Mouse (Mus musculus) embryonic facial prominence, embryonic 10.5 days (tissue): ENCODE results near the gene Slc7a4. TPM values are rescaled to one million over a fixed set of nuclear protein-coding genes. Genes with fewer than 3 reads are reported as not detected.

ENCODE experiments used
- DNase-seq: peaks from one replicate; pipeline ENCODE4 v3.0.0-alpha.2; 2017; ENCODE audit warnings: low spot score
- H3K27ac ChIP-seq: fragments of 300-500 bp; sonication (generic); replicated peaks from 2 replicates; pipeline ENCODE4 v1.5.1; 2016; ENCODE audit warnings: mild to moderate bottlenecking
- H3K27me3 ChIP-seq: fragments of 300-500 bp; sonication (generic); replicated peaks from 2 replicates; pipeline ENCODE4 v1.6.1; 2016; ENCODE audit warnings: low read depth, mild to moderate bottlenecking; ENCODE audit not compliant: poor library complexity, severe bottlenecking
- H3K36me3 ChIP-seq: fragments of 300-500 bp; sonication (generic); replicated peaks from 2 replicates; pipeline ENCODE4 v1.6.1; 2016; ENCODE audit warnings: mild to moderate bottlenecking, moderate library complexity
- H3K4me1 ChIP-seq: fragments of 300-500 bp; sonication (generic); 2 replicates; pipeline ENCODE4 v1.6.1; 2016
- H3K4me3 ChIP-seq: fragments of 300-500 bp; sonication (generic); 2 replicates; pipeline ENCODE4 v1.5.1; 2016; ENCODE audit warnings: mild to moderate bottlenecking, moderate library complexity
- H3K9me3 ChIP-seq: fragments of 300-500 bp; sonication (generic); 2 replicates; pipeline ENCODE4 v1.6.1; 2016; ENCODE audit warnings: mild to moderate bottlenecking
- WGBS: fragments of 180-500 bp; shearing (Covaris S2); methylation state at CpG from one replicate; pipeline ENCODE4 v1.1.7; 2016; 5-methylcytosine and 5-hydroxymethylcytosine counted together
- polyA plus RNA-seq: library from polyadenylated mRNA; unstranded; fragments of >200 nt; fragmentation: Nextera tagmentation; extraction: Ambion mirVana; gene quantifications from 2 replicates; pipeline ENCODE4 v1.2.1, GENCODE M21; 2016

The Slc7a4 gene
- polyA plus RNA-seq, 1 experiment from 2014 or later = 1.6 TPM

- Histone ChIP-seq H3K36me3 (peaks cover 43% of the 10 kb centered on the region), H3K27ac (peak overlapping the region; percentile 91), H3K27me3 (no peaks in the 10 kb centered on the region), H3K4me1 (peaks cover 27% of the 10 kb centered on the region), H3K4me3 (peak overlapping the region; percentile 72), H3K9me3 (no peaks in the 10 kb centered on the region)
- no peak for DNase-seq
- 16% methylated on average over 17 of the region's 17 CpGs for WGBS
Measured at GRCm38 (mm10) chr16:17529981-17530586, 52.9 kb downstream of the Slc7a4 start.

- Histone ChIP-seq H3K4me1 (peaks cover 27% of the 10 kb centered on the region), H3K27ac (no peak overlapping the region), H3K4me3 (no peak overlapping the region), H3K9me3 (no peaks in the 10 kb centered on the region), H3K36me3 (peaks cover 59% of the 10 kb centered on the region), H3K27me3 (no peaks in the 10 kb centered on the region)
- DNase-seq = no peak
- WGBS = 88% methylated on average over 13 of the region's 13 CpGs
Measured at GRCm38 (mm10) chr16:17528276-17528675, 54.7 kb downstream of the Slc7a4 start.

DNA sequence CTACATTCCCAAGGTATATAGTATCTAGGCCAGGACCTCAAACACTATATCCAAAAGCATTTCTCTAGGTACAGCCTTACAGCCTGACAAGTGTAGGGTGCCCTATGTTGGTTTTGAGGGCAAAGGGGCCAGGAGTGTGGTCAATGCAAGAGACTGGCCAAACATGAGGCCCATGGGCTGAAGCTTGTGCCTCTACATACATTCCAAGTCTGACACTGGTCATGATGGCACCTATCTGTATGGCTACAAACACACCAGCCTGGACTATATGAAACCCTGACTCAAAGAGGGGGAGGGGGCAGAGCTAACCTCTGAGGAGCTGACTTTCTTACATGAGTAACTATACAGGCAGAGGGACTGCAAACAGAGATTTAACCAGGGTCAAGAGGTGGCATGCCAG is 55.4 kb downstream of the Slc7a4 start:
- H3K27me3 ChIP-seq = no peaks in the 10 kb centered on the region
- no peak for DNase-seq
- peaks cover 65% of the 10 kb centered on the region for H3K36me3 ChIP-seq
- H3K4me3 ChIP-seq = no peak overlapping the region
- H3K9me3 ChIP-seq = no peaks in the 10 kb centered on the region
- H3K4me1 ChIP-seq = peaks cover 27% of the 10 kb centered on the region
- H3K27ac ChIP-seq = no peak overlapping the region

DNA sequence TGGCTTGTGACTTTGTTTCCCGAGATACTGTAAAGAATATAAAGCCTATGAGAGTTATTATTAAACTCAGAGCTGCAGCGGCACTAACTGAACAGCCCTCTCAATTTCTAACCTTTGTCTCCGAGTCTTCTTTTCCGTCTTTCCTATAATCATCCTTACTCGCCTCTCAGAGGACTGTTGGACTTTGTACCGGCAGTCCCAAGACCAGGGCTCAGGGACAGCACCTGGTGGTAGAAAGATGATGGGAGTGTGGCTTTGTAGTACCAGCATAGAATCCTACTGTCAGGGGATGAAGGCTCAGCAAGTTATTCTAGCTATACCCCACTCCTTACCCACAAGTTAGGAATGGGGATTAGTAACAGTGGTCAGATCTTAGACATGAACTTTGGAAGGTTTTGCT is 56.8 kb downstream of the Slc7a4 start:
- peaks cover 79% of the 10 kb centered on the region for H3K36me3 ChIP-seq
- H3K27me3 ChIP-seq = no peaks in the 10 kb centered on the region
- H3K27ac ChIP-seq = no peak overlapping the region
- no peak overlapping the region for H3K4me3 ChIP-seq
- DNase-seq = no peak
- H3K9me3 ChIP-seq = no peaks in the 10 kb centered on the region
- 86% methylated on average over 6 of the region's 6 CpGs for WGBS
- peaks cover 15% of the 10 kb centered on the region for H3K4me1 ChIP-seq

DNA sequence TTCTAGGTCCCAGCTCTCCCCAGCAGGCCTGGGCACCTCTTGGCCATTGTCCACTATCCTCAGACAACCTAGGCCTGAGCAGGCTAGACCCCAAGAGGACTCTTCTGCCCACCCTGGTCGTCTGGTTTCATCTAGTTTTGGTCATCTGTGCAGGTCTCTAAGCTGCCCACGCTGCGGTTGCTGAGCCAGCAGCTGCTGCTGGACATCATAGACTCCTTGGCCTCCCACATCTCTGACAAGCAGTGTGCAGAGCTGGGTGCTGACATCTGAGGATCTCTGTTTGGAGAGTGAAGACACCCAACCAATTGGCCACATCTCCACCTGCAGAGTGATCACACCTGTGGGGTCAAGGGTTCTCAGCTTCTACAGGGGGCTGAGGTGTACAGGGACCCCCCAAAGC is 57.5 kb downstream of the Slc7a4 start:
- H3K36me3 ChIP-seq = peaks cover 86% of the 10 kb centered on the region
- H3K27ac ChIP-seq = no peak overlapping the region
- H3K4me1 ChIP-seq = peaks cover 15% of the 10 kb centered on the region
- 83% methylated on average over 3 of the region's 3 CpGs for WGBS
- no peak for DNase-seq
- H3K4me3 ChIP-seq = no peak overlapping the region
- no peaks in the 10 kb centered on the region for H3K9me3 ChIP-seq
- H3K27me3 ChIP-seq = no peaks in the 10 kb centered on the region

DNA sequence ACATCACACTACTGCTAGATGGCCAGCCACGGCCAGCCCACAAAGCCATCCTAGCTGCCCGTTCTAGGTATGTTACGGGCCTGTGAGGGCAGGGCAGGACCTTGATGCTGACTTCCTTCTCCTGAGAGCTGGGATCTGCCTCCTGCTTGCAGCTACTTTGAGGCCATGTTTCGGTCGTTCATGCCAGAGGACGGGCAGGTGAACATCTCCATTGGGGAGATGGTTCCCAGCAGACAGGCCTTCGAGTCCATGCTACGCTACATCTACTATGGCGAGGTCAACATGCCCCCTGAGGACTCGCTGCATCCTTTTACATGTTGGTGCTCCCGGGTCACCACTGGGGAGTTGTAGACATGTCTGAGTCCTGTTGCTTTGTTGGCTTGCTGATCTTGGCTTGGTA is 58.9 kb downstream of the Slc7a4 start:
- Histone ChIP-seq H3K36me3 (peaks cover 98% of the 10 kb centered on the region), H3K4me3 (no peak overlapping the region)
- WGBS = 92% methylated on average over 11 of the region's 11 CpGs

More for the DNA sequence above, 58.9 kb downstream of the Slc7a4 start:
- peaks cover 3% of the 10 kb centered on the region; the same call in 1 of the 2 replicates for H3K4me1 ChIP-seq
- no peaks in the 10 kb centered on the region for H3K27me3 ChIP-seq
- DNase-seq = no peak
- no peak overlapping the region for H3K27ac ChIP-seq
- H3K9me3 ChIP-seq = no peaks in the 10 kb centered on the region

Other genes with a start within 250 kb of the Slc7a4 start
- gene Snap29, start 177.2 kb downstream of the Slc7a4 start, polyA plus RNA-seq = 9.8 and 11.2 TPM in 2 replicates
- 38.0 and 39.0 TPM in 2 replicates for gene Pi4ka, start 176.9 kb downstream of the Slc7a4 start, polyA plus RNA-seq
- 70.9 and 73.3 TPM in 2 replicates for gene Crkl, start 131.2 kb downstream of the Slc7a4 start, polyA plus RNA-seq
- gene Aifm3, start 93.6 kb downstream of the Slc7a4 start, polyA plus RNA-seq = 0.75 and 1.1 TPM in 2 replicates
- gene Lztr1, start 74.5 kb downstream of the Slc7a4 start, polyA plus RNA-seq = 84.2 and 87.5 TPM in 2 replicates
- gene Thap7, start 52.1 kb downstream of the Slc7a4 start, polyA plus RNA-seq = 49.4 and 52.2 TPM in 2 replicates
- gene Lrrc74b, start 22.0 kb downstream of the Slc7a4 start, polyA plus RNA-seq = 0.10 TPM in 1 of 2 replicates, not detected in the other
- 0.21 and 0.24 TPM in 2 replicates for gene P2rx6, start 21.3 kb downstream of the Slc7a4 start, polyA plus RNA-seq
- gene Smpd4, start 36.1 kb upstream of the Slc7a4 start, polyA plus RNA-seq = 66.7 and 68.7 TPM in 2 replicates
- 5.3 and 6.6 TPM in 2 replicates for gene Ccdc74a, start 63.3 kb upstream of the Slc7a4 start, polyA plus RNA-seq
- 50.3 and 50.5 TPM in 2 replicates for gene Med15, start 149.7 kb upstream of the Slc7a4 start, polyA plus RNA-seq
- gene Klhl22, start 176.4 kb upstream of the Slc7a4 start, polyA plus RNA-seq = 64.9 and 72.8 TPM in 2 replicates
- 9.3 and 10.5 TPM in 2 replicates for gene Scarf2, start 214.1 kb upstream of the Slc7a4 start, polyA plus RNA-seq
- not detected in 2 replicates for gene B830017H08Rik, start 249.9 kb upstream of the Slc7a4 start, polyA plus RNA-seq